Mouse (Mus musculus): ENCODE results near the gene Rara.

DNA sequence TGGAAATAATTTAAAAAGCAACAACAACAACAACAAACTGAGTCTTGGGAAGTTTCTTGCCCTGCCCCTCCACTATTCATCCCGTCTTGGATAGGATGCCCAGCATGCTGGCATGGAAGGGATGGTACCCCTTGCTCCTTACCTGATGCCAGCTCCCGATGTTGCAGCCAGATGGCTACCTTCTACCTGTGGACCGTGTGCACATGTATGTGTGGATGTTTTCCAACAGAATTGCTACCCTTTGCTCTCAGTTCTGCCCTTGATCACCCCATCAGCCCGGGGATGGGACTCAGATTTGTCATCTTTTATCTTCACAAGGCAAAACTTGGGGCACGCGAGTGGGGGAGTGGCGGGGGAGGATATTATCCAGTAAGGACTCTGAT is 11.1 kb downstream of the Rara start:
- TF ChIP-seq EP300 (optimal IDR thresholded peaks at IDR 0.05) (no peak), CTCF (IDR thresholded peaks at IDR 0.05; ENCODE audit: low read depth) (no peak)

Measured in stomach, postnatal 0 days (tissue).